Mouse (Mus musculus) 416B (cell line): ENCODE measurements at regions not wholly inside any gene's neighbourhood (a gene's known extent, or its start where the extent isn't known, plus 50 kb on each side); places are given as distances from the start of the nearest gene placed in this dataset.
A peak's percentile ranks its signal among the peaks of the same experiment; 100 is the strongest.

Experiments used
- DNase-seq: peaks from one replicate; pipeline ENCODE4 v3.0.0; 2011; ENCODE audit warnings: low read depth

DNA sequence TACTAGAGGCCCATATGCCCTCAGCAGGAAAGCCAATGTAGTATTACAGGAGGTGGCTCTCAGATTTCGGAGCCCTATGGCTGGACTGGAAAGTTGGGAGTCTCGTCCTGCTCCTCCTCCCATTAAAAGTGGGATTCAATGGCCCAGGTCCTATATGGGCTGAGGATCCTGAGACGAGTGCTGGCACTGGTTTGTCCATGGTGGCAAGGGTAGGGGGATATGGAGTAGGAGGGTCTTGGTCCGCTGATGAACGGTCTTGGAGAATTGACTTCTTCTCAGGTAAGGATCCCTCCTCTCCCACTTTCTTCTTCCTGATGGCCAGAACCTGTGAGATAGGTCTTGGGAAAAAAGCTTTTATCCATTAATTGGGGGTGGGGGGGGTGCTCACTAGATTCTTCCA is 522.2 kb upstream of the Slc5a7 start:
- no peak for DNase-seq

- DNase-seq: no peak
Observed at GRCm38 (mm10) chr17:54853631-54854030, 554.8 kb upstream of the Slc5a7 start.

- DNase-seq: no peak
Observed at GRCm38 (mm10) chr17:54896198-54896597, 549.0 kb upstream of the St6gal2 start.

DNA sequence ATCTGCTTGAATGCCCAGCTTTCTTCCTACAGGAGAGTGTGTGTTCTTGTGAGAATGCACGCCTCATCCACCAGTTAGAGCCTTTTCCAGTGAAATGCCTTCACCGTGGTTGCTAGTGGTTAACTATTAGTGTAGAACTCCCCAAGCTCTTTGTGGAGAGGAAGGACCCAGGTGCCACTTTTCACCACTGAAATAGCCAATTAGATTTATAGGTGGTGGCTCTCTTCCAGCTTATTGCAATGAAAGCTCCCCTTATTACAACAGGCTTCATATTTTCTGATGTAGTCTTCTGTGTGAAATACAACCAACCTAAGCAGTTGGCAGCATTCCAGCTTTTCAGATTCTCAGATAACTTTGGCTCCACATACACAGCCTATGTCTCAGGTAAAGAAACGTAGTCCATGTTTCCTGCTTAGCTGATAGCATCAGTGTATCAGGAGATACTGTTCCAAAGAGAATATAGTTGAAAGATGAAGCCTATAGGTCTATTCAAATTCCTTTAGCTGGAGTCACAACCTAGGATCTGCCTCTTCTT is 515.9 kb upstream of the St6gal2 start:
- no peak for DNase-seq

DNA sequence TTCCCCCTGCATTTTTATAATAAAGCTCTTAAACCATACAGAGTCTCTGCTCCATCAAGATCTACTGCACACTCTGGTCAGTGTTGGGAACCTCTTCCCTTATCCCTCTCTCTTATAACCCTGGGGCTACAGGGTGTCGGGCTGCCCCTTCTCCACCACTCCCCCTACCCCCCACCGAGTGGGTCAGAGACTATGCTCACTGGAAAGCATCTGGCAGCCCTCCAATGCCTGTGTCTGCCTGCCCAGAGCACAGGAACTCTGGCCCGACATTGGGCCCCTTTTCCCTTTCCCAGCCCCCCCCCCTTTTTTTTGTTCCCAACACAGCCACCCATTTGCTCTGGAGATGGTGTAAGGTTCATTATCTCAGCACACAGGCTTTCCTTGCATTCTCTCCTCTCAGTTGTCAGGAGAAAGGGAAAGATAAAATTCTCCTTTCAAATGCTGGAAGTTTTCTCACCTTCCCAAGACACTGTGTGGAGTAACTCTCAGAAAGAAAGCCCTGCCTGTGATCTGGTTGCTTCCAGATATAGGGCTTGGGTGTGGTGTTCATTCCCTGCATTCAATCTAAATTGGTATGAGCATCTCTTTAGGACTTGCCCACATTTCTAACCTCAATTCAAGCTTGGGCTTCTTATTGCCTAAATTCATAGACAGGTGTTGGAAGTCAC is 501.7 kb upstream of the St6gal2 start:
- no peak for DNase-seq

GRCm38 (mm10) chr17:54944288-54944931 is 500.8 kb upstream of the St6gal2 start:
- DNase-seq: peak; percentile 8
